Mouse (Mus musculus) midbrain, embryonic 13.5 days (tissue): ENCODE results near the gene B3galt4. TPM values are rescaled to one million over a fixed set of nuclear protein-coding genes. Genes with fewer than 3 reads are reported as not detected.
A peak's percentile ranks its signal among the peaks of the same experiment; 100 is the strongest.
"Not testable (repeated sequence)": the region's sequence is repeated elsewhere in the genome, so short reads cannot be mapped to it uniquely, and the experiment has no call there.

Experiments used
- ATAC-seq: fragments of 200-750 bp; cut with Nextera tagmentation; 2 replicates; pipeline ENCODE4 v1.8.0; 2017; ENCODE audit warnings: mild to moderate bottlenecking, moderate TSS enrichment, moderate library complexity
- H3K27ac ChIP-seq: fragments of 300-500 bp; sonication (generic); 2 replicates; pipeline ENCODE4 v1.5.1; 2015; ENCODE audit warnings: inconsistent platforms, mild to moderate bottlenecking, moderate library complexity
- H3K27me3 ChIP-seq: fragments of 300-500 bp; sonication (generic); 2 replicates; pipeline ENCODE4 v1.6.1; 2015; ENCODE audit warnings: mild to moderate bottlenecking, inconsistent platforms
- H3K36me3 ChIP-seq: fragments of 300-500 bp; sonication (generic); 2 replicates; pipeline ENCODE4 v1.6.1; 2015; ENCODE audit warnings: mild to moderate bottlenecking, inconsistent platforms
- H3K4me1 ChIP-seq: fragments of 300-500 bp; sonication (generic); replicated peaks from 2 replicates; pipeline ENCODE4 v1.6.1; 2015; ENCODE audit warnings: inconsistent platforms
- H3K4me2 ChIP-seq: fragments of 300-500 bp; sonication (generic); replicated peaks from 2 replicates; pipeline ENCODE4 v1.6.1; 2015; ENCODE audit warnings: moderate library complexity, mild to moderate bottlenecking, inconsistent platforms
- H3K4me3 ChIP-seq: fragments of 300-500 bp; sonication (generic); replicated peaks from 2 replicates; pipeline ENCODE4 v1.5.1; 2015; ENCODE audit warnings: mild to moderate bottlenecking, inconsistent platforms
- H3K9ac ChIP-seq: fragments of 300-500 bp; sonication (generic); replicated peaks from 2 replicates; pipeline ENCODE4 v1.6.1; 2015; ENCODE audit warnings: mild to moderate bottlenecking, inconsistent platforms
- H3K9me3 ChIP-seq: fragments of 300-500 bp; sonication (generic); 2 replicates; pipeline ENCODE4 v1.6.1; 2016; ENCODE audit warnings: mild to moderate bottlenecking, inconsistent platforms
- WGBS: fragments of 180-500 bp; shearing (Covaris S2); methylation state at CpG from one replicate; pipeline ENCODE4 v1.1.7; 2015; 5-methylcytosine and 5-hydroxymethylcytosine counted together
- polyA plus RNA-seq: library from polyadenylated mRNA; unstranded; fragments of >200 nt; fragmentation: Nextera tagmentation; extraction: Ambion mirVana; gene quantifications from 2 replicates; pipeline ENCODE4 v1.2.1, GENCODE M21; 2015

B3galt4 gene
- 12.4 and 13.6 TPM in 2 replicates for polyA plus RNA-seq

DNA sequence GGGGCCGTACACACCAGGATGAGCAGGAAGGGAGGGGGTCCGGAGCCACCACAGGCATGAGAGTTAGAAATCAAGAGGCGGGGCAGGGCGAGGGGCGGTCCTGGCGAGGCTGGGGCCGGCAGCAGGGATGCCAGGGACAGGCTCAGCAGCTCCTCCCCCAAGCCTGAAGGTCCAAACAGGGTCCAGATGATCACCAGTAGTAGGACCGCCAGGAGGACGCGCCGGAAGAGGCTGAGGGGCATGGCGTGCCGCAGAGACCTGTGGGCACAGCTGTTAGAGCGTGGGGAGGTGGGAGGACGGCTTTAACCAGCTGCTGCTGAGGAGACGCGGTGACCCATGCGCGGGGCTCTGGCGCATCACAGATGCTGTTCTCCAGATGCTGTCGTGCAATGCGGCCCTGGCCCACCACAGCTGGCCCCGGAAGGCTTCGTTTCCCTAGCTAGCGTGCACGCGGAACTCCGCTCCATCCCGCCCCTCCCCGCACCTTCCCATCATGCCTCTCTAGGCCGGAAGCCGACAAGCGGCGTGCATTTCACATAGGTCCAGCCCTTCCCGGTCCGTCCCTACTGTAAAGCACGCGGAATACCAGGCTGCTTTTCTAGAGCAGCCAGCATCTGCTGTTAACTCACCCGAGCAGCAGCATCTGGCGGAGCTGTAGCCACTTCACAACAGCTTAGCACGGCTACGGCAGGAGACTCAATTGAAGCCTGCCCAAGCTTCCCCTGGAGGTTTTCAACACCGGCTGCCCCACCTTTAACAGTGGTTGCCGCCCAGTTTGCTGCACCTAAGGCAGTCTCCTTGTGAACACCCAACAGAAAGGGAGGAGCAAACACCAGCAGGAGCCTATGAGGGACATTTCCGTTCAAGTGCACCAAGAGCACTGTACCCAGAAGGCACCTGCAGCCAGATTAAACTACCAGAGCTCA, at the start of gene B3galt4:
B3galt4 (minus strand) TSS at position 468 of the 926 bp plus-strand sequence.
- H3K4me2 ChIP-seq: peak within 1 kb of the TSS; percentile 93
- H3K4me3 ChIP-seq: peak within 1 kb of the TSS; percentile 54
- ATAC-seq: peak; percentile 76
- under 1% methylated on average over 45 of the region's 45 CpGs for WGBS
- peaks cover 63% of the 10 kb centered on the region for H3K36me3 ChIP-seq
- no peaks in the 10 kb centered on the region for H3K27me3 ChIP-seq
- H3K27ac ChIP-seq: peak within 1 kb of the TSS; percentile 91
- H3K4me1 ChIP-seq: peaks cover 63% of the 10 kb centered on the region
- no peaks in the 10 kb centered on the region for H3K9me3 ChIP-seq
- H3K9ac ChIP-seq: peak within 1 kb of the TSS; percentile 80

DNA sequence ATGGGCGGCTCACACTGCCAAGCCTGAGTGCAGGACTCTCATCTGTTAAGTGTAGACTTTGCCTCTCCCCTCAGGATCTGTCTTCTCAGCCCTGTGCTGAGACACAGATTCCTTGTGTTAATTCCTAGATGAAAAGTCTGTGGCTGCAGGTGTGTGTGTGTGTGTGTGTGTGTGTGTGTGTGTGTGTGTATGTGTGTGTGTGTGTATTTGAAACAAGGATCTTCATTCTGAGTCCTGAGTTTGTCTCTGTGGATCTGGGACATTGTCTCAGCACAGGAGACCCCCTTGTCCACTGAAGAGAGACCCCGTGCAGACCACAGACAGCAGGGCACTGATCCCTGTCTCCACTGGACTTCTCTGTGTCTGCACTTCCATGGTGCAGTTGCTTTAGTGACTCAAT, 49.5 kb upstream of the B3galt4 start:
- WGBS: 61% methylated on average over 2 of the region's 2 CpGs
- H3K4me3 ChIP-seq: peak overlapping the region; percentile 50
- H3K9ac ChIP-seq, H3K27ac ChIP-seq, H3K4me2 ChIP-seq, H3K36me3 ChIP-seq, H3K9me3 ChIP-seq, ATAC-seq: not testable (repeated sequence)
- H3K27me3 ChIP-seq: peaks cover 39% of the 10 kb centered on the region
- peaks cover 12% of the 10 kb centered on the region for H3K4me1 ChIP-seq

GRCm38 (mm10) chr17:34000150-34000537, 48.9 kb upstream of the B3galt4 start, which contains the start of gene H2-K1:
Gene H2-K1 (minus strand): TSS chr17:34000347.
- no peak within 1 kb of the TSS for H3K27ac ChIP-seq
- peak; percentile 81 for ATAC-seq

GRCm38 (mm10) chr17:33999341-34000149, 48.3 kb upstream of the B3galt4 start:
- Histone ChIP-seq H3K36me3 (no peaks in the 10 kb centered on the region), H3K27ac (no peak overlapping the region), H3K27me3 (peaks cover 39% of the 10 kb centered on the region), H3K9ac (peak overlapping the region; percentile 62), H3K9me3 (no peaks in the 10 kb centered on the region), H3K4me1 (peaks cover 12% of the 10 kb centered on the region), H3K4me3 (peak overlapping the region; percentile 50), H3K4me2 (peak overlapping the region; percentile 85)
- 2% methylated on average over 87 of the region's 87 CpGs for WGBS
- ATAC-seq: peak; percentile 56

More at GRCm38 (mm10) chr17:34000150-34000537, 48.9 kb upstream of the B3galt4 start, which contains the start of gene H2-K1:
- WGBS: under 1% methylated on average over 30 of the region's 30 CpGs
- Histone ChIP-seq H3K36me3 (no peaks in the 10 kb centered on the region), H3K27me3 (peaks cover 39% of the 10 kb centered on the region), H3K9ac (peak within 1 kb of the TSS; percentile 62), H3K4me2 (peak within 1 kb of the TSS; percentile 85), H3K4me1 (peaks cover 12% of the 10 kb centered on the region), H3K9me3 (no peaks in the 10 kb centered on the region), H3K4me3 (peak within 1 kb of the TSS; percentile 50)

DNA sequence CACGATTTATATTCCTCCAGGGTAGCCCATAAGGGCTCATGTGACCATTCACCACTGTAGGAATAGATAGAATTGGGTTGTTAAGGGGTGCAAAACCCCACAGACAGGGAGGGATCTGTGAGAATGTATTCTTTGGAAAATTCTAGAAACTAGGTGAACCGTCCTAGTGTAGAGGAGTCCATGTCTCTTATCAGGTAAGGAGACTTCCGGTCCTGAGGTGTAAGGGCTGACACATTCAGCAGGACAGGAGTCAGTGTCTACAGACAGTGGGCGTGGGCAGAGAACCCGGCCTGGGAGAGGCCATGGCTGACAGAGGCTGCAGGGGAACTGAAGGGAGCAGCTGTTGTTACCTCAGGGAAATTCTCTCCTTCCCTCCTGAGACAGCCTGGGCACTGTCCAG, 47.4 kb upstream of the B3galt4 start:
- H3K9ac ChIP-seq, H3K4me2 ChIP-seq, H3K9me3 ChIP-seq, H3K27ac ChIP-seq, H3K4me3 ChIP-seq, ATAC-seq, H3K36me3 ChIP-seq: not testable (repeated sequence)
- H3K4me1 ChIP-seq: peaks cover 12% of the 10 kb centered on the region
- WGBS: 57% methylated on average over 5 of the region's 5 CpGs
- H3K27me3 ChIP-seq: peaks cover 39% of the 10 kb centered on the region

GRCm38 (mm10) chr17:33997025-33997424, 45.7 kb upstream of the B3galt4 start:
- H3K4me3 ChIP-seq, H3K4me2 ChIP-seq, H3K36me3 ChIP-seq, H3K27ac ChIP-seq, ATAC-seq, H3K9ac ChIP-seq, H3K9me3 ChIP-seq: not testable (repeated sequence)
- 90% methylated on average over 2 of the region's 2 CpGs for WGBS
- Histone ChIP-seq H3K27me3 (peaks cover 35% of the 10 kb centered on the region), H3K4me1 (peaks cover 12% of the 10 kb centered on the region)

DNA sequence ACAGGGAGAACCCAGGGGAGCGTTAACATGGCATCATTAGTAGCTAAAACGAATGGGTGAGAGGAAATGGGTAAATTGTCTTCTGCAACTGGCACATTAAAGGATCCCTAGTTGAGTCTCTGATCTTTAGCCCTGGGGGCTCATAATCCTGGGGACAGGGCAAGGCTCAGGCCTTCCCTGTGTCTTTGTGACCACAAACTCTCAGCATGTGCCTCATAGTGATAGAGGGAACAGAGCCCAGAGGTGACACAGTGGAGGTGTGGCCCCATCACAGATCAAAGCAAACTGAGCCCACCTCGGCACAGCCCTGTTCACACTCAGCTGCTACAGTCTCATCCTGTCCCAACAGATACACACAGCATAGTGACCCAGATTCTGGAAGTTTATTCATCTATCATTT, 44.4 kb upstream of the B3galt4 start:
- H3K27ac ChIP-seq: no peak overlapping the region
- WGBS: 78% methylated on average over 3 of the region's 3 CpGs

GRCm38 (mm10) chr17:33994959-33995358, 43.7 kb upstream of the B3galt4 start:
- no peak overlapping the region for H3K4me2 ChIP-seq
- H3K27me3 ChIP-seq: peaks cover 15% of the 10 kb centered on the region
- no peaks in the 10 kb centered on the region for H3K9me3 ChIP-seq
- no peak overlapping the region for H3K27ac ChIP-seq
- H3K36me3 ChIP-seq: no peaks in the 10 kb centered on the region
- ATAC-seq: no peak
- peaks cover 6% of the 10 kb centered on the region for H3K4me1 ChIP-seq
- H3K9ac ChIP-seq: no peak overlapping the region
- H3K4me3 ChIP-seq: no peak overlapping the region
- WGBS: 92% methylated on average over 8 of the region's 8 CpGs

More for the DNA sequence above, 44.4 kb upstream of the B3galt4 start:
- Histone ChIP-seq H3K27me3 (peaks cover 22% of the 10 kb centered on the region), H3K9ac (no peak overlapping the region), H3K4me3 (no peak overlapping the region), H3K36me3 (no peaks in the 10 kb centered on the region), H3K4me1 (peaks cover 12% of the 10 kb centered on the region), H3K9me3 (no peaks in the 10 kb centered on the region), H3K4me2 (no peak overlapping the region)
- ATAC-seq: no peak

DNA sequence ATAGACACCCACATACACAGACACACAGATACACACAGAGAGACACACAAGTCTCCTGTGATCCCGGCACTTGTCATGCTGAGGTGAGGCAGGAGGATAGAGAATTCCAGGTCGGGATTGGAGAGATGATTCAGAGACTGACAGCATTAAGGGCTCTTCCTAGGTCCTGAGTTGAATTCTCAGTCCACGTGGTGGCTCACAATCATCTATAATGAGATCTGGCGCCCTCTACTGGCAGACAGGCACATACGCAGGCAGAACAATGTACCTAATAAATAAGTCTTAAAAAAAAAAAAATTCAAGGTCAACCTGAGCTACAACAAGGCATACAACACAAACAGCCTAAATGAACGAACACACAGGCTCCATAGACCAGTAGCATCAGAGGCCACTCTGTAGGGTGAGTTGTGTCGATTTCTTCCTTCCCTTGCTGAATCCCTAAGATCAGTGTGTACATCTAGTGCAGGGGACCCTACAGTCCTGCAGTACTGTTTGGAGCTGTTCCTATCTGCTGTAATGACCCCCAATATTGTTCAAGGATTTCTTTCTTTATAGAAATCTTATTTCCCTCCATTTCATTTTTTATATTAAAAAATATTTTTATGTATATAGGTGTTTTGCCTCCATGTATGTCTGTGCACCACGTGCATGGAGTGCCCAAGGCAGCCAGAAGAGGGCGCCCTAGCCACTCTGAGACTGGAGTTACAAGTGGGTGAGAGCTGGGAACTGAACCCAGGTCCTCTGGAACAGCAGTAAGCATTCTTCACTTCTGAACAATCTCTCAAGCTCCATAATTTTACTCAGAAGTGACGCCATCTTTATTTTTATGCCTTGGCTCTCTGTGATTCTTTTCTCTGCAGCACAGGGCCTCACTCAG, 40.7 kb upstream of the B3galt4 start:
- Histone ChIP-seq H3K36me3 (no peaks in the 10 kb centered on the region), H3K27me3 (0 out of 2 replicates have a peak, but pooled peaks cover 3% of the 10 kb centered on the region), H3K9me3 (no peaks in the 10 kb centered on the region), H3K27ac (no peak overlapping the region), H3K4me1 (no peaks in the 10 kb centered on the region), H3K4me2 (no peak overlapping the region), H3K4me3 (no peak overlapping the region), H3K9ac (no peak overlapping the region)
- 33% methylated on average over 10 of the region's 10 CpGs for WGBS
- peak; percentile 55; the same call in 1 of the 2 replicates for ATAC-seq

DNA sequence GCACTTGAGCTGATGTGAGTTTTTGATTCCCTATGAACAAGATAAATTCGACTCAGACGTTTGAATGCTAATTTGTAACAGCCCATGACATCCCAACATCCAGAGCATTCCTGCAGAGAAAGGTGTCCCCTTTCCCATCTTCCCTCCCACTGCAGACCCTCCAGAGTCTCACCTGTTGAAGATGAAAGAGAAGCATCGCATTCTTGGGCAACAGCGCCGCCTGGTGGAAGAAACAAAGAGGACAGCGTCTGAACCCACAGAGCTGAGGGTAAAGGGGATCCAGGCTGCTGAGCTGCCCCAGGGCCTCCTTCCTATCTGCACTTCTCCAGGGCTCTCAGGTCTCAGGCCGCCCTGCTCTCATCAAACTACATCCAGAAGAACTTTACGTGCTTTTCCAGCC, 30.8 kb upstream of the B3galt4 start:
- H3K27ac ChIP-seq: 0 out of 2 replicates have a peak overlapping the region, but pooled peaks have one; percentile 90
- not testable (repeated sequence) for H3K9ac ChIP-seq, H3K36me3 ChIP-seq, ATAC-seq, H3K9me3 ChIP-seq
- peak overlapping the region; percentile 59 for H3K4me2 ChIP-seq
- peaks cover 24% of the 10 kb centered on the region for H3K4me1 ChIP-seq
- peak overlapping the region; percentile 49 for H3K4me3 ChIP-seq
- WGBS: 15% methylated on average over 8 of the region's 8 CpGs
- peaks cover 36% of the 10 kb centered on the region for H3K27me3 ChIP-seq
